ENCODE assay signal across 9 mouse cellular contexts in genomic region chr8:120232913-120233312, GRCm38 (mm10). TPM values are rescaled to one million over a fixed set of nuclear protein-coding genes. Genes with fewer than 3 reads are reported as not detected.
DNase-seq lines count a peak whose midpoint lies in the region; ATAC-seq and TF ChIP-seq lines count a peak whose summit lies in the region.
"Had no signal": no experiment of that assay in that cellular context is flagged by ENCODE, and none has a peak within 500 bp of the region (broad histone marks: within the 10 kb centered on the region; RNA-seq: fewer than 3 reads in every experiment).

No protein-coding gene starts in this region.

- peak overlapping the region; percentile 48 for H3K9ac ChIP-seq in intestine, embryonic 16.5 days (ENCODE audit: low read depth, low read length)
- peak overlapping the region; percentile 49 for H3K9ac ChIP-seq in midbrain, embryonic 12.5 days (replicated peaks)
- H3K9ac ChIP-seq: liver, embryonic 15.5 days had no signal

- peak overlapping the region; percentile 83 for H3K4me3 ChIP-seq in gastrocnemius, adult 2 months
- peak overlapping the region; percentile 69 for H3K4me3 ChIP-seq in forebrain, embryonic 10.5 days
- peak overlapping the region; percentile 65 for H3K4me3 ChIP-seq in intestine, embryonic 16.5 days (ENCODE audit: low read length)
- H3K4me3 ChIP-seq in midbrain, embryonic 12.5 days = peak overlapping the region; percentile 25
- H3K4me3 ChIP-seq: liver, embryonic 15.5 days had no signal

- peak overlapping the region; percentile 84 for H3K27ac ChIP-seq in gastrocnemius, adult 2 months
- peak overlapping the region; percentile 67 for H3K27ac ChIP-seq in forebrain, embryonic 10.5 days
- no peak overlapping the region for H3K27ac ChIP-seq in intestine, embryonic 16.5 days (ENCODE audit: low read length)
- H3K27ac ChIP-seq in midbrain, embryonic 12.5 days (replicated peaks) = no peak overlapping the region
- H3K27ac ChIP-seq: liver, embryonic 15.5 days had no signal

- H3K4me1 ChIP-seq in forebrain, embryonic 10.5 days = peaks cover 67% of the 10 kb centered on the region
- H3K4me1 ChIP-seq in intestine, embryonic 16.5 days (ENCODE audit: control insufficient read depth, insufficient read depth, low read length) = peaks cover 63% of the 10 kb centered on the region
- peaks cover 63% of the 10 kb centered on the region for H3K4me1 ChIP-seq in midbrain, embryonic 12.5 days

- no peak for ATAC-seq in intestine, embryonic 16.5 days
- ATAC-seq in midbrain, embryonic 12.5 days (ENCODE audit: low FRiP score, low read depth) = no peak

- no peak for TF ChIP-seq CTCF in gastrocnemius, adult 2 months (IDR thresholded peaks at IDR 0.05)

- WGBS in forebrain, embryonic 10.5 days = 44% methylated on average over 13 of the region's 13 CpGs
- WGBS in intestine, embryonic 16.5 days = 31% methylated on average over 13 of the region's 13 CpGs
- 18% methylated on average over 13 of the region's 13 CpGs for WGBS in midbrain, embryonic 12.5 days

- H3K9me3 ChIP-seq in forebrain, embryonic 10.5 days = no peaks in the 10 kb centered on the region; the same call in 1 of the 2 replicates
- H3K9me3 ChIP-seq in intestine, embryonic 16.5 days (ENCODE audit: control insufficient read depth, low read length) = 0 out of 2 replicates have a peak, but pooled peaks cover 3% of the 10 kb centered on the region
- H3K9me3 ChIP-seq in midbrain, embryonic 12.5 days = no peaks in the 10 kb centered on the region
- H3K9me3 ChIP-seq: liver, embryonic 15.5 days had no signal

- peak; percentile 59 for DNase-seq in gastrocnemius, adult 2 months
- DNase-seq in gastrocnemius, adult 8-10 months (ENCODE audit: low spot score in 2 of 2) = no peak
- no peak for DNase-seq in forebrain, embryonic 10.5 days (ENCODE audit: extremely low spot score, low spot score)
- no peak for DNase-seq in ovary, postnatal 10 days (ENCODE audit: low spot score)
- no peak for DNase-seq in urinary bladder, postnatal 25 days (ENCODE audit: low spot score)
- no peak for DNase-seq in thymus, postnatal 25 days

- peak overlapping the region; percentile 97 for H3K4me2 ChIP-seq in intestine, embryonic 16.5 days (ENCODE audit: low read depth, low read length)
- H3K4me2 ChIP-seq in midbrain, embryonic 12.5 days (replicated peaks) = peak overlapping the region; percentile 94
- H3K4me2 ChIP-seq: liver, embryonic 15.5 days had no signal

- peaks cover 65% of the 10 kb centered on the region for H3K27me3 ChIP-seq in forebrain, embryonic 10.5 days (ENCODE audit: poor library complexity, severe bottlenecking)
- peaks cover 21% of the 10 kb centered on the region; the same call in 1 of the 2 replicates for H3K27me3 ChIP-seq in intestine, embryonic 16.5 days (replicated peaks; ENCODE audit: control insufficient read depth, insufficient read depth, low read length)
- H3K27me3 ChIP-seq in midbrain, embryonic 12.5 days = peaks cover 49% of the 10 kb centered on the region

- peaks cover 37% of the 10 kb centered on the region for H3K36me3 ChIP-seq in forebrain, embryonic 10.5 days (replicated peaks)
- peaks cover 3% of the 10 kb centered on the region; the same call in 1 of the 2 replicates for H3K36me3 ChIP-seq in intestine, embryonic 16.5 days (ENCODE audit: control insufficient read depth, insufficient read depth, low read length)
- 0 out of 2 replicates have a peak, but pooled peaks cover 5% of the 10 kb centered on the region for H3K36me3 ChIP-seq in midbrain, embryonic 12.5 days
- H3K36me3 ChIP-seq: liver, embryonic 15.5 days had no signal

- intact Hi-C loops in gastrocnemius, adult 2 months (cut with DNase I) = loop anchor here (5.0 kb wide), 1 partner anchor 34 kb away; no protein-coding TSS in a partner anchor

RNA-seq across cellular contexts. Expression of gene Gse1, which starts 4.7 kb away (rescaled TPM):
- total RNA-seq in gastrocnemius, adult 2 months (2021) = 10 to 100 TPM; 26.5 to 37.3 TPM
- 10 to 100 TPM; 32.6 to 36.2 (median 34.6) TPM for total RNA-seq in gastrocnemius, adult 8-10 months (2022)
- 11.1 and 12.0 TPM in 2 replicates for polyA plus RNA-seq in forebrain, embryonic 10.5 days (2016; fragmentation: Nextera tagmentation; extraction: Ambion mirVana)
- 7.3 and 8.3 TPM in 2 replicates for polyA plus RNA-seq in intestine, embryonic 16.5 days (2015; fragmentation: Nextera tagmentation; extraction: Ambion mirVana)
- polyA plus RNA-seq in midbrain, embryonic 12.5 days (2016; fragmentation: Nextera tagmentation; extraction: Ambion mirVana) = 26.5 and 28.8 TPM in 2 replicates

RNA-seq across cellular contexts. Expression of gene Fam92b, which starts 55.6 kb away (rescaled TPM):
- not detected for total RNA-seq in gastrocnemius, adult 2 months (2021)
- total RNA-seq in gastrocnemius, adult 8-10 months (2022) = not detected
- 2.0 TPM in 2 replicates for polyA plus RNA-seq in forebrain, embryonic 10.5 days (2016; fragmentation: Nextera tagmentation; extraction: Ambion mirVana)
- polyA plus RNA-seq in intestine, embryonic 16.5 days (2015; fragmentation: Nextera tagmentation; extraction: Ambion mirVana) = 0.55 and 0.67 TPM in 2 replicates
- polyA plus RNA-seq in midbrain, embryonic 12.5 days (2016; fragmentation: Nextera tagmentation; extraction: Ambion mirVana) = 1.3 and 2.3 TPM in 2 replicates
- polyA plus RNA-seq: liver, embryonic 15.5 days had no signal

Comparison
In these comparisons a context has a peak if more than half of its experiments do, and no peak if none do; other contexts are left out.
1. H3K27ac ChIP-seq: peak in gastrocnemius, adult 2 months (single experiment) and forebrain, embryonic 10.5 days (single experiment); none in intestine, embryonic 16.5 days (single experiment) and midbrain, embryonic 12.5 days (single experiment).
2. H3K4me3 ChIP-seq: peak in every context shown above with its lines; median percentile 83 in gastrocnemius, adult 2 months; 69 in forebrain, embryonic 10.5 days; 65 in intestine, embryonic 16.5 days; 25 in midbrain, embryonic 12.5 days.